Mouse (Mus musculus): ENCODE measurements at regions not wholly inside any gene's neighbourhood (a gene's known extent, or its start where the extent isn't known, plus 50 kb on each side); places are given as distances from the start of the nearest gene placed in this dataset.

DNA sequence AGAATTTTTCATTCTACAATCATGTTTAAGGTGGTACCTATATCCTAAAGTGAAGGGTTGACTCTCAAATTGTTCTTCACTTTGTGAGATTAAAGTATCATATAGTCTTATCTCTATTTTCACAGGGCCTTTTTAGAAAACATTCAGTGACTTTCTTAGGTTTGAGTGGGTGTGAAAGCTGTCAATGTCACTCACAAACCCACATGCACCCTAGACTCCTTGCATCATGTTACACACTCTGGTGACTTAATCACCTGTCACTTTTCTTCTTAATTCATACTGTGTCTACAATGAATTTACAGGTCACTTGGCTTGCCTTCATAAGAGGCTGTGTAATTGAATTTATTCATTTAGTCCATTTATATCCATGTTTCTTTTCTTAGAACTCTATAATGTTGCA is 1026.8 kb upstream of the Alcam start:
- no peak for TF ChIP-seq EP300 (optimal IDR thresholded peaks at IDR 0.05)
- no peak for TF ChIP-seq CTCF (IDR thresholded peaks at IDR 0.05; ENCODE audit: low read depth)
